Mouse (Mus musculus) embryo, embryonic 10 days (tissue): ENCODE results near the gene Arhgap23.

Source experiments
- DNase-seq: peaks from one replicate; pipeline ENCODE4 v3.0.0-alpha.2; 2015; ENCODE audit warnings: low spot score

Arhgap23 gene

GRCm38 (mm10) chr11:97534442-97535307, 119.3 kb downstream of the Arhgap23 start:
- peak; percentile 38 for DNase-seq

DNA sequence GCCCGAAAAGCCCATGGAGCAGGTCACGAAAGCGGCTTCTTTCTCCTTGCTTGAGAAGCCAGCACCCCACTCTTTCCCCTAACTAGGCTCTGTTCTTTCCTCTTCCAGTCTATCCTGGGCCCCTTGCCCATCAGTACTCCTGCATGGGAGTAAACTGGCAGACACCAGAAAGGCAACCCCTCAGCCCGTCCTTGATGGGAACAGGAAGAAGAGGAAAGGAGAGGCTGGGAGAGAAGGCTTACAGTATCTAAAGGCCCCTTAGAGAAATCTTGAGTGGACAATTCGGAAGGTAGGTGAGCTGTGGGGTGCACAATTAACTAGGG, 119.9 kb downstream of the Arhgap23 start:
- DNase-seq = no peak

DNA sequence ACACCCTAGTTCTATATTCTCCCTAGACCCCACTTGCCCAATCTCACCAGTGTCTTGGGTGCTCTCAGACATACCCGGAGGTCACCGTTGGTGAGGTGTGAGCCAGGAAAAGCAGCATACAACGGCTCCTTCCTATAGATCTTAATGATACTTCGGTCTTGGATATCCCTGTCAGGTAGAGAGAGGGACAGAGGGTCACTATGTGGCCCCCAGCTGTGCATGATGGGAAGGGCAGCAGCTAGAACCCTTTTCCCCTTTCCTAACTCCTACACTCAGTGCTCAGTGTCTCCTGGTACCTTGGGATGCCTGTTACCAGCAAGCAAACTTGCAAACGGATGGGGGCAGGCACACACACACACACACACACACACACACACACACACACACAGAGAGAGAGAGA, 120.3 kb downstream of the Arhgap23 start:
- no peak for DNase-seq

GRCm38 (mm10) chr11:97536083-97536747, 120.9 kb downstream of the Arhgap23 start:
- no peak for DNase-seq

- DNase-seq = peak; percentile 81
Observed at GRCm38 (mm10) chr11:97536835-97537579, 121.7 kb downstream of the Arhgap23 start.

- no peak for DNase-seq
Observed at GRCm38 (mm10) chr11:97537580-97538089, 122.3 kb downstream of the Arhgap23 start.

- no peak for DNase-seq
Observed at GRCm38 (mm10) chr11:97539622-97540021, 124.3 kb downstream of the Arhgap23 start.

- no peak for DNase-seq
Observed at GRCm38 (mm10) chr11:97540136-97540535, 124.8 kb downstream of the Arhgap23 start.

- no peak for DNase-seq
Observed at GRCm38 (mm10) chr11:97540604-97541003, 125.3 kb downstream of the Arhgap23 start.

DNA sequence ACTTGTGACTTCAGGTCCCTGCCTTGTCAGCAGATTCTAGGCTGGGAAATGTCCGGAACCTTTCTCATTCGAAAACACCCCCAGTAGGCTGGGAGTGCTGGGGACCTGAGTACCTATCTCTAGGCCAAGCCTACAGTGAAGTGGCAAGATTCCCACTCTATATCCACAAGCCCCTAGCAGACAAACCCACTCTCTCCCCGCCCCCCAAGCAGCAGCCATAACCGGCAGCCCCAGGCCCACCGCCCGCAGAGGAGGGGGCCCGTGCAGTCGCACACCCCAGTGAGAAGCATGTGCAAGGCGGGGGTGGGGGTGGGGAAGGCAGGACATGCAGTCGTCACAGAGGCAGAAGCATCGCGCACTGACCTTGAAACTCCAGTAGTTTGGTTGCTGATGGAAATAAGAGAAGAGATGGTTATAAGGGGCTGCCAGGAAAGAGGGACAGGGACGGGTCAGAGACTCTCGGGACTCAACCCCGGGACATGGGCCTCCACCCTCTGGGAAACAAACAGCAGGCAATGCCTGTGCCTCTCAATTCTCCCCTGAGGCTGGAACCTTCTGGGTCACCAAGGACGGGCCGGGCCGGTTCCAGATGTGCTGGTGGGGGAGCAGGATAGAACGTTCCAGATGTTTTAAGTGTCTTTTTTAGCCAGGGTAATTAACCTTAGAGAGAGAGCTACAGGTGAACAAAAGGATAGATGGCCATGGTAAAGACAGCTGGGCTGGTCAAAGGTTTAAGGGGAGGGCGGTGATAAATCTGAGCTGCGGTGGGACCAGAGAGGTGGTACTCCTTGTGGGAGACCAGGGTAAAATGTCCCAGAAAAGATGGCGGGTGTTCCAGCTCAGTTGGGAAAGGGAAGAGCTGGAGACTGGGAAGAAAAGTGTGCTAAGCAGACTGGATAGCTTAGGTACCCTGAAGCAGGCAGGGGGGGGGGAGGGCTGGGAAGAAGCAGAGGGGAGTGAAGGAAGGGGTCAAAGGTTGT, 127.1 kb downstream of the Arhgap23 start:
- DNase-seq = no peak

DNA sequence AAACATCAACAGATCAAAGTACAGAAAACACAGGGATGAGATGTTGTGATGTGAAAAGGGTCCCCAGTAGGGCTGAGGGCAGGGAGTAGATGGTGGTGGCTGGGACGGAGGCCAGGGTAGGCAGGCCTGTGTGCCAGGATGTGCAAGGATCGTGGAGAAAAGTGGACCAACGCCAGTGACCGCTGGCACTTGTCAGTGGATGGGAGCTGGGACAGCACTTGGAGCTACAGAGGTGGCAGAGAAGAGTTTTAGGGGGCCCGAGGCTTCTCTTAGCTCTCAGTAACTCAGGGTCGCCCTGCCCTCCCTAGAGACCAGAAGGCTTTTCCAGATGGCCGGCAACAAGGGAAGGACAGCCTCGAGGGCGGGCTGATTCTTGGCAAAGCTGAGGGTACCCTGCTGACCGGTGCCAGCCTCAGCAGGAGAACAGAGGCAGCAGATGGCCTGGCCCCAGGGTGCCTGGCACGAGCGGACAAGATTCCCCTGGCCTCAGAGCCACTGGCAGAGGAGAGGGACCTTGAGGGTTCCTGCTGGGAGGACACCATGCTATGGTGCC, 127.9 kb downstream of the Arhgap23 start:
- DNase-seq = no peak

DNA sequence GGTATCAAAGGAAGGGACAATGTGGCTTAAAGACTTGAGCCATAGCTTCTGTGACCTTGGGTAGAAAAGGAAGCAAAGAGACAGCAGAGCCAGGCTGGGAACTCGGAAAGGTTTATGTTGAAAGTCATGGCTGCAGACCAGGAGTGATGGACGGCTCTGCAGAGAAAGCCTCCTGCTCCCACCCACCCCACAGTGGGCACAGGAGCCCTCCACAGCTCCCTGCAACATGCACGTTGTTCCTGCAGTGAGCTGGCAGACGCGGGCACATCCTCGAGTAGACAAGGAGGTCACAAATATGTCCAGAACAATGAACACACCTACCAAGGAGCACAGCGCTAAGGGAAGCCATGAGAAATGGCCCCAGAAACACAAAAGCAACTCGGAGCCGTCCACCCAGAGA, 128.6 kb downstream of the Arhgap23 start:
- DNase-seq = no peak

DNA sequence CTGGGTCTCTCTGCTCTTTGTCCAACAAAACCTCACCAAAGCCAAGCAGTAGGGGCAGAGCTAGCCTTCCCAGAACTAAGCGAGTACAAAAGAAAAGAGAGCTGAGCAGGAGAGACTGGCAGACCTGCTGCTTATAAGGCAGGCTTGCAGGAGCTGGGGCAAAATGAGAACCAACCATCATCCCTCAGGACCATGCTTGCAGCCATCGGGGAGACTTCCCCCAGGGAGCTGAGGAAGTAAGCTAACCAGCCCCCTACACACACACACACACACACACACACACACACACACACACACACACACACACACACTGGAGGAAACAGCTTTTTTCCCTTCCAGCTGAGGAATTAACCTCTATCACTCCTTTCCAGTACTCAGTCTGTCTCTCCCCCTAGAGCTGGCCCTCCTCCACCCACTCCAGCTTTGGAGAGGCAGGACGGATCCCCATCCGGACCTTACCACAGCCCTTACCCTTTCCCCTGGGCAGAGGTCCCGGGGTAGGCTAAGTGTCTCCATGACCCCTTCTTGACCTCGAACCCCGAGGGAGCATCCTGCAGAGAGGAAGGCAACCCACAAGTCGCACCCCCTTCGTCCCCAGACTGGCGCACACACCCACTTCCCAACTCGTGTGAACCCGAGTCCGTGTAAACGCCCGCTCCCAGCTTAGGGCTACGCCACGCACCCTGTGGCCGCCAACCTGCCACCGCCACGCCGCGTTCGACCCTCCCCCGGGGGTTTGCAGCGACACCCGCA, 130.7 kb downstream of the Arhgap23 start:
- no peak for DNase-seq

DNA sequence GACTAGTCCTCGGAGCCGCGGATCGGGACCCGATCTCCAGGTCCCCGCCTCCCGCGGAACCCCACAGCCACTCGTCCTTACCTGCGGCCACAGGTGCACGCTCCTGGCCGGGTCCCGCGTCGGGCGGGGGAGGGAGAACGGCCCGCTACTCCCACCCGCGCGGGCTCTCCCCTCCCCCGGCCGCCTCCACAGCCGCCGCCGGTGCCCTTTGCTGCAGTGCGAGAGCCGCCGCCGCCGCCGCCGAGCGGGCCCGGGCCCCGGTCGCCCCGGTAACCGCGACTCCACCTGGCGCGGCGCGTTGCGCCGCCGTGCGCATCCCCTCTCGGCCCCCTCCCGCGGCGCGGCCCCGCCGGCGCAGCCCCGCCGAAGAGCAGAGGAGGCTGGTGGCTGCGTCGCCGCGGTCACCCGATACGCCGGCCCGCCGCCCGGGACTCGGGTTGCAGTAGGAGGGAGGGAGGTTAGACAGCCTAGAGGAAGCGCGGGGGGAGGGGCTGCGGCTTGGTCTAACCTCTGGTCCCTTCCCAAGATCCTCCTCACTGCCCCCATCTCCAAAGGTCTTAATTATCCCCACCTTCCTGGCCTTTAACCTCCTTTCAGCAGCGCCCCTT, 131.6 kb downstream of the Arhgap23 start:
- DNase-seq = peak; percentile 85

GRCm38 (mm10) chr11:97547957-97548706, 132.8 kb downstream of the Arhgap23 start:
- DNase-seq = no peak

GRCm38 (mm10) chr11:97548757-97549156, 133.4 kb downstream of the Arhgap23 start:
- DNase-seq = no peak
